Mouse (Mus musculus) thymus, adult 2 months (tissue): ENCODE measurements at regions not wholly inside any gene's neighbourhood (a gene's known extent, or its start where the extent isn't known, plus 50 kb on each side); places are given as distances from the start of the nearest gene placed in this dataset.

Source experiments
- CTCF ChIP-seq: fragments of 200-500 bp; IDR thresholded peaks from 2 replicates; pipeline ENCODE4 v1.5.1; 2012; ENCODE audit warnings: mild to moderate bottlenecking, control low read depth, low read length, moderate library complexity, borderline replicate concordance; ENCODE audit not compliant: control insufficient read depth, poor library complexity, insufficient read depth; ENCODE audit errors: extremely low read depth
- POLR2A ChIP-seq: fragments of 200-500 bp; IDR thresholded peaks from 2 replicates; pipeline ENCODE4 v1.6.1; 2012; ENCODE audit warnings: mild to moderate bottlenecking, low read length, control low read depth, moderate library complexity; ENCODE audit not compliant: control insufficient read depth, poor library complexity, insufficient read depth; ENCODE audit errors: extremely low read depth

DNA sequence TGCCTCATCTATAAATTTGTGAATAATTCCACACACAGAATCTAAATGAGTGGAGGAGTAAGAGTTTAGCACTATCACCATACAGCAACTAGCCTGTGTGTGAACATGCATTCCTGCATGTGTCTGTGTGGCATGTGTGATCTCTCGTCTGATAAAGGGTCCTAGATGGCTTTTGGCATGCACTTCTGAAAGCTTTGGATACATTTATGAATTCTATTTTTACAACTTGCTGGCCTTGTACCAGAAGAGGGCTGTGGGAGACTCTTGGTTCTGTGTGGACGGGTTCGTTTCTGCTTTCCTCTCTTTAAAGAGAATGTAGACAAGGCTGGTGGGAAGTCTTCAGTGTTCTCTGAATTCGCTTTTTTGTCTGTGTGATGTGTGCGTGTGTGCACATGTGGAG is 148.7 kb upstream of the Id2 start:
- TF ChIP-seq CTCF = no peak
- no peak for TF ChIP-seq POLR2A
